Mouse (Mus musculus) hematopoietic multipotent progenitor cell, adult 10-12 weeks (in vitro differentiated cells): ENCODE results near the gene Cldn9. TPM values are rescaled to one million over a fixed set of nuclear protein-coding genes. Genes with fewer than 3 reads are reported as not detected.

Experiments used
- polyA plus RNA-seq: library from polyadenylated mRNA; stranded (reverse); fragments of >175 nt; gene quantifications from 2 replicates; pipeline ENCODE4 v1.2.3, GENCODE M21; 2012; ENCODE audit warnings: low replicate concordance

Gene Cldn9
- not detected in 2 replicates for polyA plus RNA-seq

DNA sequence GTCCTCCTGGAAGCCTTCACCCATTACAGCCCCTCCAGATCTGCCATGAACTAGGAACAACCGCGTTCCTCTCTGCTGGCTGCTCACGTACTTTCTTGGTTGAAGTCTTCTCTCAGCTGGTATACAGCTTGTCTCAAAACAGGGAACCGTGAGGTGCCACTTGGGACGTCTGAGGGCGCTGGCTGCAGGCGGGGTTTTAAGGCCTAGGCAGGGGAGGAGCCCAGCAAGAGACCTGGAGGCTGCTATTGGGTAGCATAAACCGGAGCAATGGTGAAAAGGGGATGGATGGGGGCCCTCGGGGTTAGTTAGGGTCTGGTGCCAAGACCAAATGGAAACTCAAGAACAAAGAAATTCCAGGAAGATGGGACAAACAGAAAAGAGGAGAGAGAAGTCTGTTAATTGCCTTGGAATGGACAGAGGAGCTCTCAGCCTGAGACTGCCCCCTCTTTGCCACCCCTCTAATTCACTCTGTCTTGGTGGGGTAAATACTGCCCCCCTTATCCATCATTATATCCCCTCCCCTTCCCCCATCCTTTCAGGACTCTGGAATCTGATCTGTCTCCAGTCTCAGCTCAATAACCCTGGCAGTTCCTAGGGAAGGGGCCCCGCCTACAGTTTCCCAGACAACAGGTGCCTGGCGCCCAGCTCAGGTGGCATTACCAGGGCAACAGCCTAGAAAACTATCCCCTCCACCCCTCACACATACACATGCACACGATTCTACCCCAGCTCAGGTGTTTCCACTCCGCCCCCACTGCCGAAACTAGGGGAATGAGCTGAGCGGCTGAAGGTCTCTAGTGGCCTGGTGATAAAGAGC is at the start of gene Cldn9:
Gene Cldn9 (minus strand): TSS at position 171 of the 817 bp plus-strand sequence.

DNA sequence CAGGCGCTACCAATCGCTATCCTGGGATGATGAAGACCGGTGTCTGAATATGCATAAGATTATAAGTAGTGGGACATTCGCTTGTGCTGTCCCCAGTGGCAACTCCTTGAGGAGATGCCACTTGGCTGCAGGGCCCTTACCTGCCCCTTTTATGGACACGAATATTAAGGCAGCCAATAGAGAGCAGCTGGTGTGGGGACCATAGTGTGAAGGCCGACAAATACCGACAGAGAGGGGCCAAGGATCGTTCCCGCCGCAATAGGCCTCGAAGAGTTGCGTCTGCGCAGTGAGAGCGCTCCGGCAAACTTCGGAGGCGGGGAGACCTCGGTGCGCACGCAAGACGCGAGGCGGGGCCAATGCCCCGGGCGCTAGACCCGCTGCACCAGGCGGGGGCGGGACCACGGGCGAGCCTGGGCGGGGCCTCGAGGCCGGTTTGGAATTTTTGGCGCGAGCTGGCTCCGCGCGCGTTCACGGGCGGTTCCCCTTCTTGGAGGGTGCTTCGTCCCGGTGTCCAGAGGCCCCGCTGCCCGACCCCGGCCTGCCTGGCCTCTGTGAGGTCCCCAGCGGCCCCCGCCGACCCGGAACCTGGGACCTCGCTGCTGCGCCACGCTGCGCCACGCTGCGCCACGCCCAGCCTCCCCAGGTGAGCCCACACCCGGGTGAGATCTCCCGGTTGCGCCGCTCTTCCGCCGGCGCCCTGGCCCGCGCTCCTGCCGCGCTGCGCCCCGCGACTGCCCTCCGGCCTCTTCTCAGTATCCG is 42.4 kb upstream of the Cldn9 start, which contains the start of gene Pkmyt1:
Gene Pkmyt1 (plus strand): TSS at position 338 of the 759 bp plus-strand sequence.

DNA sequence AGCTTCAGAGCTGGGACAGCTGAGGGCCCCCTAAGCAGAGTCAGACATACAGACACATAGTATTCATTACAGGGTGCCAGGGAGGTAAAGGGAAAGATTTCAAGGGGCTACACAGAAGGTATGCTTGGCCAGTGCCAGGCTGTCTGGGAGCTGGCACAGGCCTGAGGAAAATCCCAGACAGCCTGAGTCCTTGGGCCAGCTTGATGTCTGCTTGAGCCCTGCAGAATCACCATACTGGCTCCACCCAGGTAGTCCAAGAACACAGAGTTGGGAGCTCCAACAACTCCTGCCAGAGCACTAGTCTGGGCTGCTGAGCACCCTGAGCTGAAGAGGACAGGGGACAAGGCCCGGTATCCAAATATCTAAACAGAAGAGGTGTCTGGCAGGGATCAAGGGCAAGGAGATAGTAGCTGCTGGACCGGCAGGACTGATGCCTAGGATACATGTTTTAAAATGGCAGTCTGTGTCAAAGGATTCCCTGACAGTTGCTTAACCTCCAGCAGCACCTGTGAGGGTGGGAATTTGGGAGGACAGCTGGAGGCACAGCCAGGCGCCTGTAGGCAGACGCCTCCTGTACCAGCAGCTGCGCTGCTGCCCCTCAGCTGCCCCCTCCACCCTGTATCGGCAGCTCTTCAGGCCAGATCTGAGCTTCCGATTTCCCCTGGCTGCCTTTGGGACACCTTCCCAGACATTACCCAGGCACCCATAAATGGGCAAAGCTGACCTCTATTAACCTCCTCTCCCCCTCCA is 38.7 kb upstream of the Cldn9 start, which contains the start of gene 1520401A03Rik:
Gene 1520401A03Rik (minus strand): TSS at position 408 of the 750 bp plus-strand sequence.

DNA sequence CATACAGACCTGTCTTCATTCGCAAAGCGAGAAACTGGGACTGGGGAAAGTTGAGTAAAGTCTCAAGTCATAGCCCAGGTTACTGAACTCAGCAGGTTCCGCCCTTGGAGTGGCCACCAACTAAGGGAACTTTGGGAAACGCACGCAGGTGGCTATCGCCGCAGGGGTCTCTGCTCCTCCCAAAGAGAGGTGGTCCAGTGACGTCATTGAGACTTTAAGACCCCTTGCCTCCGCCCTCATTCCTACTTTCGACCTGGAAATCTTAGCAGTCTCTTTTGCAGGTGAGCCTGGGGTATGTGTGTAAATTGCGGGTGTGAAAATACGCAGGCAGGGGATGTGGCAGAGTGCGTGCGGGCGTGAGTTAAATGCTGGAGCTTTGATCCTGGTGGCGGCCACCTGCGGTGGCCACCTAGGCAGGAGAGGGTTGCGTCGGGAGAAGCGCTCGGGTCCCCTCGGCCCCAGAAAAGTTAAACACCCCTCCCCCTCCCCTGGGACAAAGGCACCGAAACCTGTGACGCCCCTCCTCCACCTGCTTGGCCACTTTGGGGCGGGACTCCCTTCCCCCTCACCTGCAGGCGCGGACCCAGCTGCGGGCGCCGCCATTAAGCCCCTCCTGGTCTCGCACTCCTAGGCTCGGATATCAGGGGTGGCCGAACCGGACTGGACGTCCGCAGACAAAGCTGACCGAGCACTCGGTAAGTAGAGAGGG is 4.5 kb downstream of the Cldn9 start, which contains the start of gene Cldn6:
Gene Cldn6 (plus strand): TSS at position 123 of the 709 bp plus-strand sequence.

DNA sequence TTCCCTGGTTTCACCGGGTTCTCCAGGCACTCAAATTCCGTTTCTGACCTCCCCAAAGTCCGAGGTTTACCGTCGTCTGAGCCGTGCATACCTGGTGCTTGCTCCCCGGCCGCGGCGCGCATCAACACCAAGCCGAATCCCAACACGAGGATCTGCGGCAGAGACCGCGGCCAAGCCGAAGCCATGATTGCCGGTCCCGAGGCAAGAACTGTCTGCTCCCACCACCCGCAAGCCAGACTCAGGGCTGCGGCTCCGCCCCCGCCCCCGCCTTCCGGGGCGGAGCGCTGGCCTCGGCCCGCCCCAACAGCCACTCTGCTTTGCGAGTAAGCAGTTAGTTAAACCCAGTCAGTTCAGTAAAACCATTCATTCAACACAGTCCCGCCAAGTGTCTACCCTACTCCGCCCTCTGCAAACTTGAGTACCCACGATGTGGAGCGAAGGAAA is 6.6 kb downstream of the Cldn9 start, which contains the start of gene Tnfrsf12a:
Gene Tnfrsf12a (minus strand): TSS at position 233 of the 444 bp plus-strand sequence.

DNA sequence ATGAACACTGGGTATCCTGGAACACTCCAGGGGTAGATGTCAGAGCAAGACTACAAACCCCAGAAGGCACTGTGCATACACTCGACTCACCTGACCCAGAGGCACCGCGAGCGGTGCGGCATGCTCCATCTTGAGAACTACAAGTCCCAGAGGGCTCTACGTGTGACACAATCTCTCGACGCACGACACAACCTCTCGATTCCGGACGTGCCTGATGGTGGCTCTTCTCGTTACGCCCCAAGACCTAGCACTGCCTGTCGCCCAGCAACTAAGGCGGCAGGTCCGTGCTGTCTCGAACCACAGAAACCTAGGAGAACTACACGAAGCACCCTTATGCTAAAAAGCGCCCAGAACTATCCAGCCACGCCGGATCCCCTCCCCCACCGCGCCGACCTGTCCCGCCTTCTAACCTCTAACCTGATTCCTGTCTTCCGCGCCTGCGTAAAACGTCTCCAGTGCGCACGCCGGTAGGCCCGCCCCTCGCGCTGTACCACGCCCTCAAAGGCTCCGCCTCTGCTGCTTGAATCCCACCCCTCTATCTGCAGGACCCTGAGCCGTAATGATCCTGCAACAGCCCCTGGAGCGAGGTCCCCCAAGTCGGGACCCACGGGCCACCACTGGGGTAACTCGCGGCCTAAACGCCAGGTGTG is 10.3 kb downstream of the Cldn9 start, which contains the start of the genes Hcfc1r1 and Thoc6:
Gene Hcfc1r1 (plus strand): TSS at position 173 of the 650 bp plus-strand sequence.
Gene Thoc6 (minus strand): TSS at position 459 of the 650 bp plus-strand sequence.

DNA sequence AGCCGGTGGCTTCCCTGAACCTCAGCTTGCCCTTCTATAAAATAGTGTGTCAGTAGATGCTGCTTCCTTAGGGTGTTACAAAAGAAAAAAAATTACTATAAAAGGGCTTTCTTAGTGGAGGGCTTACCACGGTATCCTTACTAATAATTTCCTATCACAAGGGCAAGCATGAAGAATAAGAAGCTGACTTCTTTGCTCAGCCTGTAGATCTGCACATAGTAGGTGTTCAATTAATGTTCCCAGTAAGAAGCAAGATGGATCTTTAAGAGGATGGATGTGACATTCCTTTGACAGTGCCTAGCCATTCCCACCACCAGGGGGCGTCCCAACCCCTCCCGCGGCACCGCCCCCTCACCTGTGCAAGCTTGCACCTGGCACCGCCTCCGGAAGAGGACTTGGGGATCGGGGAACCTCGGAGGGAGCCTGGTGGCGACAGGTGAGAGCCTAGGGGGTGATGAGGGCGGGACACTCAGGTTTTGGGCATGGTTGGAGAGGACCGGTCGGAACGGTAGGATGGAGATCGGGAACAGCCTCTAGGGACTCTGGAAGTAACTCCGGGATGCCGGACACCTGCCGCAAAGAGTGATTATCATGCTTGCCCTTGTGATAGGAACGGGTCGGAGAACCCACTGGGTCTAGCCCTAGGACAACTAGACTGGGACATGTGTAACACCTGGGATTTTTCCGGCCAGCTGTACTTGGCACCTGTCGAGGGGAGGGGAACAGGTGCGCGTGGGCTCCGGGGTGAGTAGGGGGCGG is 23.5 kb downstream of the Cldn9 start, which contains the start of gene Bicdl2:
Gene Bicdl2 (plus strand): TSS at position 390 of the 759 bp plus-strand sequence.

DNA sequence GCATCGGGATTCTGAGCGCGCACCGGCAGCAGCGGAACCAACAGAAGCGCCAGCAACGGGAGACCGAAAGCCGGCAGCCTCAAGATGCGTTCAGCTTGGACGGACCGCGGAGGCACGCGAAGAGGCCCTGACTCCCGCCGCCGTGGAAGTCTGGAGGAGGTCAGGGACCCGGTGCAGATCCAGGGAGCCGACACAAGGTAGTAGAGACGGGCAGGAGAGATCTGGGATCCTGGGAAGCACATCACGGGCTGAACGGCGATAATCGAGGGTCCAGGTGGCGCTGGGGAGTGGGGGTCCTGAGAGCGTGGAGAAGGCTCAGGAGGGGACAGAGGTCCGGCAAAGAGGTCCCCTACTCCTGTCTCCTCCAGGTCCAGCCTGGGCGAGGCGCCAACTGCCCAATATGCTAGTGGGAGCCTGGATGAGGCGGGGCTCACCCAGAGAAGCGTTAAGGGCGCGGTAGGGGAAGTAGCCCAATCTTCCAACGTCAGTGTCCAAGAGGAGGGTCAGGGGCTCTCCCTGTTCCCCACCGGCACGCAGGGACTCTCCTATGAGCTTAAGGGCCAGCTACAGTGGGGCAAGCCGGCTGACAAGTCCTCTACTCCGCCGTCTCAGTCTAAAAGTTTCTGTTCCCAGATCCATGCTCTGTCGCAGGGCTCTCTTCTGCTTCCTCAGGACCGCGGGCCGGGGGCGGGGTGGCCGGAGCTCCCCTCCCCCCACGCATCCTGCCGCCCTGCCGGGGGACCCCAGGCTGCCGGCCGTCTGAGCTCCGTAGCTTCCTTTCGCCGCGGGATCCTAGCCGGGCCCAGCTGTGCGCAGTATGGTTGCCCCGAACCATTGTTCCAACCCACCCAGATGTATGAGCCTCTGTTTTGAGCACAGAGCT is 39.0 kb downstream of the Cldn9 start, which contains the start of gene Mmp25:
Gene Mmp25 (minus strand): TSS at position 665 of the 883 bp plus-strand sequence.

Other genes with a start within 250 kb of the Cldn9 start
- gene Vmn2r117, start 204.3 kb downstream of the Cldn9 start, polyA plus RNA-seq: not detected in 2 replicates
- 13.9 and 35.3 TPM in 2 replicates for gene Zfp213, start 119.8 kb downstream of the Cldn9 start, polyA plus RNA-seq
- 0.14 and 0.28 TPM in 2 replicates for gene Zfp13, start 84.5 kb downstream of the Cldn9 start, polyA plus RNA-seq
- not detected in 2 replicates for gene Zscan10, start 83.2 kb downstream of the Cldn9 start, polyA plus RNA-seq
- 6.0 and 11.0 TPM in 2 replicates for gene Mmp25, start 38.7 kb downstream of the Cldn9 start, polyA plus RNA-seq
- 0.13 and 0.51 TPM in 2 replicates for gene Bicdl2, start 23.5 kb downstream of the Cldn9 start, polyA plus RNA-seq
- 312 and 318 TPM in 2 replicates for gene Hcfc1r1, start 10.4 kb downstream of the Cldn9 start, polyA plus RNA-seq
- 35.4 and 57.0 TPM in 2 replicates for gene Thoc6, start 10.1 kb downstream of the Cldn9 start, polyA plus RNA-seq
- gene Tnfrsf12a, start 6.6 kb downstream of the Cldn9 start, polyA plus RNA-seq: 5.3 and 7.1 TPM in 2 replicates
- not detected in 2 replicates for gene Cldn6, start 4.8 kb downstream of the Cldn9 start, polyA plus RNA-seq
- not detected in 2 replicates for gene 1520401A03Rik, start 38.8 kb upstream of the Cldn9 start, polyA plus RNA-seq
- 73.1 and 119 TPM in 2 replicates for gene Pkmyt1, start 42.3 kb upstream of the Cldn9 start, polyA plus RNA-seq
- 3.4 and 7.7 TPM in 2 replicates for gene Paqr4, start 56.8 kb upstream of the Cldn9 start, polyA plus RNA-seq
- 0.36 and 1.4 TPM in 2 replicates for gene Kremen2, start 61.8 kb upstream of the Cldn9 start, polyA plus RNA-seq
- 45.9 and 68.9 TPM in 2 replicates for gene Flywch1, start 87.6 kb upstream of the Cldn9 start, polyA plus RNA-seq
- 2.9 and 5.6 TPM in 2 replicates for gene Flywch2, start 102.1 kb upstream of the Cldn9 start, polyA plus RNA-seq
- 277 and 500 TPM in 2 replicates for gene Srrm2, start 106.5 kb upstream of the Cldn9 start, polyA plus RNA-seq
- gene Elob, start 145.1 kb upstream of the Cldn9 start, polyA plus RNA-seq: 50.9 and 630 TPM in 2 replicates
- 0.54 and 1.6 TPM in 2 replicates for gene Prss33, start 152.0 kb upstream of the Cldn9 start, polyA plus RNA-seq
- 0.10 TPM in 1 of 2 replicates, not detected in the other for gene Prss32, start 159.8 kb upstream of the Cldn9 start, polyA plus RNA-seq
- 2.9 and 3.0 TPM in 2 replicates for gene Prss41, start 160.1 kb upstream of the Cldn9 start, polyA plus RNA-seq
- 0.15 TPM in 1 of 2 replicates, not detected in the other for gene Prss21, start 184.0 kb upstream of the Cldn9 start, polyA plus RNA-seq
- gene Dcpp1, start 196.8 kb upstream of the Cldn9 start, polyA plus RNA-seq: not detected in 2 replicates
- not detected in 2 replicates for gene Dcpp2, start 196.9 kb upstream of the Cldn9 start, polyA plus RNA-seq
- gene Dcpp3, start 233.4 kb upstream of the Cldn9 start, polyA plus RNA-seq: not detected in 2 replicates